Mouse (Mus musculus) megakaryocyte-erythroid progenitor cell, adult 5 weeks (primary cell): ENCODE measurements around the gene Ccl12. TPM values are rescaled to one million over a fixed set of nuclear protein-coding genes. Genes with fewer than 3 reads are reported as not detected.

ENCODE experiments used
- polyA plus RNA-seq: library from polyadenylated mRNA; stranded (reverse); fragments of >175 nt; gene quantifications from 2 replicates; pipeline ENCODE4 v1.2.3, GENCODE M21; 2012

The Ccl12 gene
- not detected in 2 replicates for polyA plus RNA-seq

GRCm38 (mm10) chr11:82101529-82101928 is at the start of gene Ccl12:
Ccl12 (plus strand) TSS chr11:82101845.

GRCm38 (mm10) chr11:82057646-82058045 is 44.0 kb upstream of the Ccl12 start, which contains the start of gene Ccl11:
Ccl11 (plus strand) TSS chr11:82057823.

GRCm38 (mm10) chr11:82114885-82115284 is 13.2 kb downstream of the Ccl12 start, which contains the start of gene Ccl8:
Ccl8 (plus strand) TSS chr11:82115185.

Other genes starting within 250 kb of the Ccl12 start
- not detected in 2 replicates for gene 5530401A14Rik, start 241.2 kb upstream of the Ccl12 start, polyA plus RNA-seq
- gene Asic2, start 133.4 kb upstream of the Ccl12 start, polyA plus RNA-seq: not detected in 2 replicates
- gene Ccl2, start 66.3 kb upstream of the Ccl12 start, polyA plus RNA-seq: 3.7 and 6.0 TPM in 2 replicates
- not detected in 2 replicates for gene Gm17268, start 63.3 kb upstream of the Ccl12 start, polyA plus RNA-seq
- gene Ccl7, start 56.1 kb upstream of the Ccl12 start, polyA plus RNA-seq: not detected in 2 replicates
- gene Ccl11, start 44.0 kb upstream of the Ccl12 start, polyA plus RNA-seq: not detected in 2 replicates
- not detected in 2 replicates for gene Ccl8, start 13.3 kb downstream of the Ccl12 start, polyA plus RNA-seq
- gene Ccl1, start 203.8 kb downstream of the Ccl12 start, polyA plus RNA-seq: not detected in 2 replicates